Mouse (Mus musculus): Measurements from ENCODE around the gene Gphn.

DNA sequence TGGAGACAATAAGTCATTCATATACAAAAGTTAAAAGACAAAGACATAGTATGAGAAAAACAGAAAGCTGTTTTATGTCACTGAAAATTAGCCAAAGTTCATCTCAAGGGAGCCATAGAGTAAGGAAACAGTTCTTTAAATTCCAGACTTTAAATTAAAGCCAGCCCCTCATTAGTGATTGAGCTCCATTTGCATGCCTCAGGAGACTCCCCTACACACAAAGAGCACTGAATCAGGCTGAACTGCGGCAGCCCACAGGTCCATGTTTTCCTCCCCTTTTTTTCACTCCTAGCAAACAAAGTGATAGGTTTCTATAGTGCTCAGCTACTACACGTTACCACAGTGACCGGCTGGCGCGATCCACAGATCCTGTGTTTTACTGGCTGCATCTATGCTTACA, 22.5 kb upstream of the Gphn start:
- TF ChIP-seq CTCF (IDR thresholded peaks at IDR 0.05; ENCODE audit: low read depth, low read length) (no peak), POLR2A (IDR thresholded peaks at IDR 0.05; ENCODE audit: extremely low read depth, insufficient read depth, low read length) (no peak)

Data from liver, adult 2 months (tissue).